Mouse (Mus musculus) cerebellum, adult 2 months (tissue): ENCODE results near the gene Hist1h4k.
A peak's percentile ranks its signal among the peaks of the same experiment; 100 is the strongest.

Source experiments
- CTCF ChIP-seq: fragments of 200-500 bp; IDR thresholded peaks from 2 replicates; pipeline ENCODE4 v1.5.1; 2011; ENCODE audit warnings: low read depth, mild to moderate bottlenecking, control low read depth, low read length, moderate library complexity, borderline replicate concordance; ENCODE audit not compliant: insufficient read depth
- POLR2A ChIP-seq: fragments of 200-500 bp; IDR thresholded peaks from 2 replicates; pipeline ENCODE4 v1.6.1; 2011; ENCODE audit warnings: low read length, control low read depth, borderline replicate concordance; ENCODE audit not compliant: insufficient read depth

DNA sequence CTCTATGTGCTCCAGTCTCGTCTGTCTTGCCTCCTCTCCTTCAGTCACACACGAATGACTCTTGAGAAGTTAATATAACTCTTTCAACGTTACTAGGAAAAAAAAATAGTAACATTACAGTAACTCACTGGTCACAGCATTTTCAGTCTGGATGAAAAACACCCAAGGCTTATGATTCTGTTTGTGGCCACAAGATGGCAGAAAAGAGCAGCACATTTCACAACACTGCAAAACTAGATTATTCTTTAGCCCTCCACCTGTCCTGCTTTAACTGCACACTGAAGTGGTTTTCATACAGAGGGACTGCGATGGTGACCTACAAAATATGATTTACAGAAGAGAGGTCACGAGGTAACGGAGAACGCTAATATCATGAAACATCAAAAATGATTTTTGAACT lies 35.6 kb downstream of the Hist1h4k start:
- no peak for TF ChIP-seq POLR2A
- peak; percentile 53; the same call in 1 of the 2 replicates for TF ChIP-seq CTCF
